Mouse (Mus musculus): ENCODE measurements around the gene Sh3kbp1. TPM values are rescaled to one million over a fixed set of nuclear protein-coding genes. Genes with fewer than 3 reads are reported as not detected.

Gene Sh3kbp1
- total RNA-seq (2023): 154 and 211 TPM in 2 replicates

DNA sequence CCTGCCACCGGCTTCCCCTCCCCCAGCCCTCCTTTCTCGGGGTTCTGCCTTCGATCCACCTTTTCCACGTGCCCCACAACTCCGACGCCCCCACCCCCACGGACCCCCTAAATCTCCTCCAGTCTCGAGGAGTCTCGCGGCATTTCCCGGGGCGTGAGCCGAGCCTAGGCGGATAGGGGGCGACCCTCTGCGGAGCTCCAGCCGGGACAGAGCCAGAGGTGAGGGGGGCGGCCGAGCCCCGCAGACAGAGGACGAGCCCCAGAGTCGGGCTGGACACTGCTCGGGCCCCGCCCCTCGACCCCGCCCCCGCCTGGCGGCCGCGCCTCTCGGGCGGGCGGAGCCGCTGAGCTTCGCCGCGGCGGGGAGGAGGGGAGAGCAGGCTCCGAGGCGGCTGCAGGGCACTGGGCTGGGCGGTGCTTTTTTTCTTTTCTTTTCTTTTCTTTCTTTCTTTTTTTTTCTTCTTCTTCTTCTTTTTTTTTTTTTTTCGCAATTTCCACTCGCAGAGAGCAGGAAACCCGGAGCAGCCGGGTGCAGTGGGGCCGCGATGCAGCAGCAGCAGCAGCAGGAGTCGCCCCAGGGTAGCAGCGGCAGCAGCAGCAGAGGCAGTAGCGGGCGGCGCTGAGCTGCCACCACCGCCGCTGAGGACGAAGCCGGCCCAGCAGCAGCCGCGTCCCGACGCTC is at the start of gene Sh3kbp1:
TSS of gene Sh3kbp1 (plus strand) at position 366 of the 681 bp plus-strand sequence.

DNA sequence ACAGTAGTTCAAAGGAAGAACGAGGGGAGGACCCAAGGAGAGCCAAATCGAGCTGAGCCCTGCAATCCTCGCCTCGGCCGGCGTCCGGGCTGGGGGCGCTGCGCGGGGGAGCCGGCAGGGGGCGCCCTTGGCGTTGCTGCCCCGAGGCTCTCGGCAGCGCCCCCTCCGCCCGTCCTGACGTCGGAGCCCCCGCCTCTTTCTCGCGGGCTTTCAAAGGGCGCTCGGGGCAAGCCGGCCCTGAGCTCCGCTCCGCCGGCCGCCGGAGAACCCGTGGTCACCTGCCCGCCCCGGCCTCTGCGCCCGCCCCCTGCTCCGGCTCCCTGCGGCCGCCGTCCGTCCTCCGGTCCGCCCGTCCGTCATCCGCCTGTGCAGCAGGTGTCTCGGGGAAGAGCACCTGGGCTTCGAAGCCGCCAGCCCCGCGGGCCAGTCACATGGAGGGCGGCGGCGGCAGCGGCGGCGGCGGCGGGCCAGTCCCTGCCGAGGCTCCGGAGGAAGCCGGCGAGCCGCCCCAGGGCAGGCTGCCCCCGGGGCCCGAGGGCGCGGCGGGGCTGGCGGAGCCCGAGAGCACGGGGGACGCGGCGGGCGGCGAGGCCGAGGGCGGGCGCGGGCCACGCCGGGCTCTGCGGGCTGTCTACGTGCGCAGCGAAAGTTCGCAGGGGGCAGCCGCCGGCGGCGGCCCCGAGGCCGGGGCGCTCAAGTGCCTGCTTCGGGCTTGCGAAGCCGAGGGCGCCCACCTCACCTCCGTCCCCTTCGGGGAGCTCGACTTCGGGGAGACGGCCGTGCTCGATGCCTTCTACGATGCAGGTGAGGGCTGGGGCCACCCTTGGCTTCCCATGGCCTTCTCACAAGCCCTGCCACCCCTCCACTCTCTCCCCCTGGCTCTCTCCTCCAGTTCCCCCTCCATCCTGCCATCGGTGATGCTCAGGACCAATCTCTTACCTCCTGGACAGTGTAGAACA is 361.2 kb downstream of the Sh3kbp1 start, which contains the start of gene Map3k15:
TSS of gene Map3k15 (plus strand) at position 432 of the 959 bp plus-strand sequence.

Other genes starting within 250 kb of the Sh3kbp1 start
- not detected in 2 replicates for gene Map7d2, start 212.7 kb upstream of the Sh3kbp1 start, total RNA-seq (2023)
- 22.0 and 24.0 TPM in 2 replicates for gene Bclaf3, start 100.6 kb upstream of the Sh3kbp1 start, total RNA-seq (2023)